Mouse (Mus musculus) heart, embryonic 15.5 days (tissue): ENCODE results near the gene Ttyh3. TPM values are rescaled to one million over a fixed set of nuclear protein-coding genes. Genes with fewer than 3 reads are reported as not detected.

Experiments used
- ATAC-seq: fragments of 200-750 bp; cut with Nextera tagmentation; replicated peaks from 2 replicates; pipeline ENCODE4 v1.8.0; 2017; ENCODE audit warnings: low read depth, moderate TSS enrichment; ENCODE audit not compliant: insufficient number of reproducible peaks, insufficient read depth, low FRiP score
- H3K27ac ChIP-seq: fragments of 300-500 bp; sonication (generic); 2 replicates; pipeline ENCODE4 v1.5.1; 2015; ENCODE audit warnings: mild to moderate bottlenecking, inconsistent platforms
- H3K27me3 ChIP-seq: fragments of 300-500 bp; sonication (generic); 2 replicates; pipeline ENCODE4 v1.6.1; 2015; ENCODE audit warnings: inconsistent platforms
- H3K36me3 ChIP-seq: fragments of 300-500 bp; sonication (generic); 2 replicates; pipeline ENCODE4 v1.6.1; 2015; ENCODE audit warnings: mild to moderate bottlenecking, inconsistent platforms
- H3K4me1 ChIP-seq: fragments of 300-500 bp; sonication (generic); replicated peaks from 2 replicates; pipeline ENCODE4 v1.6.1; 2015; ENCODE audit warnings: inconsistent platforms
- H3K4me2 ChIP-seq: fragments of 300-500 bp; sonication (generic); 2 replicates; pipeline ENCODE4 v1.6.1; 2015; ENCODE audit warnings: inconsistent platforms, mild to moderate bottlenecking, moderate library complexity
- H3K4me3 ChIP-seq: fragments of 300-500 bp; sonication (generic); 2 replicates; pipeline ENCODE4 v1.5.1; 2015; ENCODE audit warnings: mild to moderate bottlenecking, inconsistent platforms
- H3K9ac ChIP-seq: fragments of 300-500 bp; sonication (generic); 2 replicates; pipeline ENCODE4 v1.6.1; 2015; ENCODE audit warnings: mild to moderate bottlenecking, inconsistent platforms
- H3K9me3 ChIP-seq: fragments of 300-500 bp; sonication (generic); replicated peaks from 2 replicates; pipeline ENCODE4 v1.6.1; 2016; ENCODE audit warnings: inconsistent platforms
- WGBS: fragments of 180-500 bp; shearing (Covaris S2); methylation state at CpG from one replicate; pipeline ENCODE4 v1.1.7; 2015; ENCODE audit warnings: mixed read lengths; 5-methylcytosine and 5-hydroxymethylcytosine counted together
- polyA plus RNA-seq: library from polyadenylated mRNA; unstranded; fragments of >200 nt; fragmentation: Nextera tagmentation; extraction: Ambion mirVana; gene quantifications from 2 replicates; pipeline ENCODE4 v1.2.1, GENCODE M21; 2015

The Ttyh3 gene
- polyA plus RNA-seq, 1 experiment from 2014 or later = 20.3 TPM

GRCm38 (mm10) chr5:140616110-140616503, 32.7 kb downstream of the Ttyh3 start:
- Histone ChIP-seq H3K4me3 (no peak overlapping the region), H3K9ac (no peak overlapping the region), H3K4me2 (no peak overlapping the region), H3K9me3 (no peaks in the 10 kb centered on the region), H3K4me1 (peaks cover 13% of the 10 kb centered on the region), H3K36me3 (0 out of 2 replicates have a peak, but pooled peaks cover 6% of the 10 kb centered on the region), H3K27me3 (peaks cover 9% of the 10 kb centered on the region; the same call in 1 of the 2 replicates), H3K27ac (peak overlapping the region; percentile 61; the same call in 1 of the 2 replicates)
- 70% methylated on average over 6 of the region's 6 CpGs for WGBS
- no peak for ATAC-seq

- no peak for ATAC-seq
Measured at GRCm38 (mm10) chr5:140615321-140616109, 33.3 kb downstream of the Ttyh3 start.

DNA sequence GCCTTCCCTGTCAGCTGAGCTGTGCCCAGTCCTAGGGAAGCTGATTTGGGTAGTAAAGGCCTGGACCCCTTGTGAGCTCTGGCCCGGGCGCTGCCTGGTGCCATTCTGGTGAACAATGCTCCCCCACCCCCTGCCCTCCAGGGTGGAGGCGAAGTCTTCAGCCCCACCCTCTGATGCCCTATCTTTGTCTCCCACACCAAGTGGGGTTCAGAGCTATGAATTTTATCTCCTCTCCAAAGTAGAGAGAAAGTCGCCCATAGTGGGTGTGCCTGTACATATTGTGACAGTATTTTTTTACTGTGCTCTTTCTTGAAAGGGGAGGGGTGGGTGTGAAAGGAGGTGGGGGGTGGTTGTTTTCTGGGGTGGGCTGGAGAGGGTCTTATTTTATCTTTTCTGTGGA, 34.0 kb downstream of the Ttyh3 start:
- no peak for ATAC-seq
- Histone ChIP-seq H3K4me1 (peaks cover 25% of the 10 kb centered on the region), H3K27ac (no peak overlapping the region), H3K9me3 (no peaks in the 10 kb centered on the region), H3K9ac (no peak overlapping the region), H3K4me2 (no peak overlapping the region), H3K27me3 (peaks cover 13% of the 10 kb centered on the region; the same call in 1 of the 2 replicates), H3K4me3 (no peak overlapping the region), H3K36me3 (0 out of 2 replicates have a peak, but pooled peaks cover 6% of the 10 kb centered on the region)
- 83% methylated on average over 4 of the region's 4 CpGs for WGBS

More at GRCm38 (mm10) chr5:140615321-140616109, 33.3 kb downstream of the Ttyh3 start:
- Histone ChIP-seq H3K9me3 (no peaks in the 10 kb centered on the region), H3K4me3 (no peak overlapping the region), H3K36me3 (0 out of 2 replicates have a peak, but pooled peaks cover 6% of the 10 kb centered on the region), H3K4me1 (peaks cover 19% of the 10 kb centered on the region), H3K27me3 (peaks cover 10% of the 10 kb centered on the region; the same call in 1 of the 2 replicates), H3K27ac (no peak overlapping the region), H3K9ac (no peak overlapping the region), H3K4me2 (no peak overlapping the region)
- WGBS = 82% methylated on average over 10 of the region's 10 CpGs

GRCm38 (mm10) chr5:140614141-140614540, 34.7 kb downstream of the Ttyh3 start:
- H3K27ac ChIP-seq = no peak overlapping the region
- peaks cover 20% of the 10 kb centered on the region for H3K27me3 ChIP-seq
- H3K4me3 ChIP-seq = no peak overlapping the region
- H3K4me1 ChIP-seq = peaks cover 32% of the 10 kb centered on the region
- H3K4me2 ChIP-seq = no peak overlapping the region
- 0 out of 2 replicates have a peak, but pooled peaks cover 6% of the 10 kb centered on the region for H3K36me3 ChIP-seq
- no peak overlapping the region for H3K9ac ChIP-seq
- ATAC-seq = no peak
- 92% methylated on average over 10 of the region's 10 CpGs for WGBS
- no peaks in the 10 kb centered on the region for H3K9me3 ChIP-seq

DNA sequence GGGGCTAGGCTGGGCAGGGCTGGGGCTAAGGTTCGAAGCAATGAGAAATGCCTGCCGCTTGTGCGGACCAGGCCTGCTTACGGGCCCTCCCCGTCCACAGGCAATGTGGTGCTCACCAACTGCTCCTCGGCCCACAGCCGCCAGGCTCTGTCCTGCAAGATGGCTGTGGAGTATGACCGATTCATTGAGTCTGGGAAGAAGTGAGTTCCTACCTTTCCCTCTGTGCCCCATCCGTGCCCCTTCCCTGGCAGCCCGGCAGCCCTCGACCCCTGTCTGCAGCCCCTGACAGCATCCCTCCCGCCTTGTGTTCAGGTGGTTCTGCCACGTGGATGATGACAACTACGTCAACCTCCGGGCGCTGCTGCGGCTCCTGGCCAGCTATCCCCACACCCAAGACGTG, 36.6 kb downstream of the Ttyh3 start:
- peak overlapping the region; percentile 54; the same call in 1 of the 2 replicates for H3K4me3 ChIP-seq
- 0 out of 2 replicates have a peak, but pooled peaks cover 6% of the 10 kb centered on the region for H3K36me3 ChIP-seq
- H3K27ac ChIP-seq = 0 out of 2 replicates have a peak overlapping the region, but pooled peaks have one; percentile 86

GRCm38 (mm10) chr5:140611611-140612185, 37.1 kb downstream of the Ttyh3 start:
- ATAC-seq = no peak
- peak overlapping the region; percentile 50 for H3K9ac ChIP-seq
- H3K36me3 ChIP-seq = 0 out of 2 replicates have a peak, but pooled peaks cover 6% of the 10 kb centered on the region
- H3K27ac ChIP-seq = peak overlapping the region; percentile 86
- peaks cover 55% of the 10 kb centered on the region for H3K4me1 ChIP-seq
- H3K4me2 ChIP-seq = peak overlapping the region; percentile 87
- 31% methylated on average over 15 of the region's 15 CpGs for WGBS
- no peaks in the 10 kb centered on the region for H3K9me3 ChIP-seq
- H3K27me3 ChIP-seq = peaks cover 39% of the 10 kb centered on the region
- peak overlapping the region; percentile 54 for H3K4me3 ChIP-seq

More for the DNA sequence above, 36.6 kb downstream of the Ttyh3 start:
- Histone ChIP-seq H3K4me2 (peak overlapping the region; percentile 87), H3K4me1 (peaks cover 50% of the 10 kb centered on the region), H3K9me3 (no peaks in the 10 kb centered on the region), H3K9ac (no peak overlapping the region), H3K27me3 (peaks cover 34% of the 10 kb centered on the region)
- ATAC-seq = no peak
- WGBS = 78% methylated on average over 18 of the region's 18 CpGs

GRCm38 (mm10) chr5:140611021-140611583, 37.7 kb downstream of the Ttyh3 start:
- H3K4me1 ChIP-seq = peaks cover 61% of the 10 kb centered on the region
- peak overlapping the region; percentile 86 for H3K27ac ChIP-seq
- 0 out of 2 replicates have a peak, but pooled peaks cover 6% of the 10 kb centered on the region for H3K36me3 ChIP-seq
- peak; percentile 38 for ATAC-seq
- no peaks in the 10 kb centered on the region for H3K9me3 ChIP-seq
- peak overlapping the region; percentile 87 for H3K4me2 ChIP-seq
- WGBS = 10% methylated on average over 21 of the region's 21 CpGs
- peak overlapping the region; percentile 50 for H3K9ac ChIP-seq
- H3K27me3 ChIP-seq = peaks cover 45% of the 10 kb centered on the region
- peak overlapping the region; percentile 54 for H3K4me3 ChIP-seq

DNA sequence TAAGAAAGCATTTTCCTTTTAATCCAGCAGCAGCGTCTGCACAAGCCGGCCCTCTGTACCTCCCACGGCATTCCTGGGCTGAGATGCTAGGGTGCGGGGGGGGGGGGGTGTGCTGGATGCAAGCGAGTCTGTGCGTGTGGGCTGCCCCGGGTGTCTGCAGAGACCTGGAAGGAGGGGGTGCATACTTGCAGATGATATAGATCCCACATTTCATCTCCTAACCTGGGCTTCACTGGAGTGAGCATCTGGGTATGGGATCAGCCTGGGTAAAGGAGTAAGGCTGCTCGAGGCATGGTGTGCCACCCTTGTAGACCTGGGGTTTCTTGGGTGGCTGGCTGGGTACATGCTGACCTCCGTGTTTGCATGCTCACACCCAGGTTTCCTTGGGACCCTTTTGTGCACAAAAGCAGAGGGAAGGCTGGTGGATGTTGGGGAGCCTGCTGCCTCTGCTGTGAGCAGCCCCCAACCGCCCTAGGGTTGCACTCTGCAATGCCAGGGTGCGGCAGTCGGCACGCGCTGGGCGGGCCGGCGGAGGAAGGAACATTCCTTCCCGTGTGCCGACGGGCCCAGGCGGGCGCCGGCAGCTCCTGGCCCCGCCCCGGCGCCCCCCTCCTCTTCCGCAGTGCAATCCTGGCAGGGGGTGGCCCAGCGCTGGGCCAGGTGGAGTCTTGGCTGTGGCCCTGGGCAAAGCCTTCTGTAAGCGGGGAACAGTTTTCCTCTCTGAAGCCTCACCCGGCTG, 38.4 kb downstream of the Ttyh3 start:
- Histone ChIP-seq H3K4me3 (peak overlapping the region; percentile 54), H3K9me3 (no peaks in the 10 kb centered on the region), H3K27me3 (peaks cover 52% of the 10 kb centered on the region), H3K4me2 (peak overlapping the region; percentile 87), H3K4me1 (peaks cover 61% of the 10 kb centered on the region), H3K36me3 (0 out of 2 replicates have a peak, but pooled peaks cover 6% of the 10 kb centered on the region), H3K9ac (peak overlapping the region; percentile 50), H3K27ac (peak overlapping the region; percentile 86)
- peak; percentile 51 for ATAC-seq
- WGBS = 3% methylated on average over 30 of the region's 30 CpGs

GRCm38 (mm10) chr5:140609511-140610272, 39.1 kb downstream of the Ttyh3 start:
- no peak for ATAC-seq
- Histone ChIP-seq H3K36me3 (0 out of 2 replicates have a peak, but pooled peaks cover 6% of the 10 kb centered on the region), H3K9me3 (no peaks in the 10 kb centered on the region), H3K4me2 (peak overlapping the region; percentile 87), H3K4me1 (peaks cover 65% of the 10 kb centered on the region), H3K4me3 (peak overlapping the region; percentile 54), H3K27ac (peak overlapping the region; percentile 86), H3K27me3 (peaks cover 59% of the 10 kb centered on the region), H3K9ac (0 out of 2 replicates have a peak overlapping the region, but pooled peaks have one; percentile 10)
- WGBS = 22% methylated on average over 13 of the region's 13 CpGs

- no peak for ATAC-seq
- peak overlapping the region; percentile 87 for H3K4me2 ChIP-seq
- H3K4me3 ChIP-seq = peak overlapping the region; percentile 54
- peaks cover 65% of the 10 kb centered on the region for H3K4me1 ChIP-seq
- 0 out of 2 replicates have a peak, but pooled peaks cover 6% of the 10 kb centered on the region for H3K36me3 ChIP-seq
- peak overlapping the region; percentile 86 for H3K27ac ChIP-seq
- H3K9ac ChIP-seq = peak overlapping the region; percentile 53; the same call in 1 of the 2 replicates
- H3K9me3 ChIP-seq = no peaks in the 10 kb centered on the region
- whole genome bisulfite sequencing = 5% methylated on average over 16 of the region's 16 CpGs
- H3K27me3 ChIP-seq = peaks cover 66% of the 10 kb centered on the region
Measured at GRCm38 (mm10) chr5:140608634-140609015, 40.2 kb downstream of the Ttyh3 start.
